Mouse (Mus musculus): ENCODE measurements at regions not wholly inside any gene's neighbourhood (a gene's known extent, or its start where the extent isn't known, plus 50 kb on each side); places are given as distances from the start of the nearest gene placed in this dataset.

DNA sequence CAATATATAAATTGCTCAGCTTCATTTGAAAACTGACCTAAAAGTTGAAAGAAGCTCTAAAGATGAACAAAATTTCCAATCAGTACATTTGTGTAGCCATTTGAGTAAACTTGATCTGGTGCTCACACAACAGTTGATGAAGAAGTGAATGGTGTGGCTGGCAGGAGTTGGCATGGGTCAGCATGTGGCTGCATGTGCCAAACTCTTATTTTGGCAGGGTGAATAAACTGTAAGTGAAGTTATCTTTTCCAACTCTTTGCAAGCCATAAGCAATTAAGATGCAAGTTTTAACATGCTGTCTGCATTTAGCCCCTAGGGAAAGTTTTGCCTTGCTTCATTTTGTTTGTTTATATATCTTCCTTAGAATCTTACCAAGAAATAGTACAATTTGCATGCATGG, 291.0 kb upstream of the Thbs1 start:
- no peak for TF ChIP-seq POLR2A (IDR thresholded peaks at IDR 0.05; ENCODE audit: low read depth, low read length)
- no peak for TF ChIP-seq CTCF (conservative IDR thresholded peaks at IDR 0.05; ENCODE audit: insufficient read depth, insufficient read length, low read depth, low read length)

Measured in kidney, adult 2 months (tissue).